Mouse (Mus musculus) ES-Bruce4 (cell line): ENCODE measurements around the gene Zc3h4. TPM values are rescaled to one million over a fixed set of nuclear protein-coding genes. Genes with fewer than 3 reads are reported as not detected.

Experiments
- H3K27ac ChIP-seq: 2 replicates; pipeline ENCODE4 v1.5.1; 2012; ENCODE audit warnings: low read length, inconsistent platforms; ENCODE audit not compliant: insufficient read depth
- H3K27me3 ChIP-seq: 2 replicates; pipeline ENCODE4 v1.6.1; 2012; ENCODE audit warnings: mild to moderate bottlenecking, low read length, inconsistent platforms; ENCODE audit not compliant: control insufficient read depth, poor library complexity, insufficient read depth, severe bottlenecking
- H3K36me3 ChIP-seq: 2 replicates; pipeline ENCODE4 v1.6.1; 2012; ENCODE audit warnings: inconsistent platforms, mild to moderate bottlenecking, low read length, moderate library complexity; ENCODE audit not compliant: control insufficient read depth, poor library complexity, insufficient read depth, severe bottlenecking
- H3K4me1 ChIP-seq: one replicate; pipeline ENCODE4 v1.8.1; 2011; ENCODE audit warnings: low read length; ENCODE audit not compliant: control insufficient read depth, insufficient read depth
- H3K4me3 ChIP-seq: 2 replicates; pipeline ENCODE4 v1.5.1; 2011; ENCODE audit warnings: low read depth, mild to moderate bottlenecking, low read length
- H3K9ac ChIP-seq: 2 replicates; pipeline ENCODE4 v1.6.1; 2012; ENCODE audit warnings: low read depth, mild to moderate bottlenecking, inconsistent platforms; ENCODE audit not compliant: poor library complexity, severe bottlenecking
- H3K9me3 ChIP-seq: replicated peaks from 2 replicates; pipeline ENCODE4 v1.6.1; 2012; ENCODE audit warnings: mild to moderate bottlenecking, low read length, inconsistent platforms; ENCODE audit not compliant: control insufficient read depth, poor library complexity, insufficient read depth, severe bottlenecking
- CTCF ChIP-seq: IDR thresholded peaks from one replicate; pipeline ENCODE4 v1.8.1; 2011; ENCODE audit warnings: low read depth, low read length
- EP300 ChIP-seq: IDR thresholded peaks from 2 replicates; pipeline ENCODE4 v1.6.1; 2011; ENCODE audit warnings: low read depth, low read length; ENCODE audit not compliant: insufficient read depth
- POLR2A ChIP-seq: IDR thresholded peaks from one replicate; pipeline ENCODE4 v1.8.1; 2011; ENCODE audit warnings: low read length; ENCODE audit not compliant: insufficient read depth
- polyA plus RNA-seq: library from polyadenylated mRNA; stranded (reverse); fragments of >200 nt; gene quantifications from 2 replicates; pipeline ENCODE4 v1.2.4, GENCODE M21; 2011; ENCODE audit warnings: low read depth; ENCODE audit not compliant: missing spikeins, insufficient read depth, insufficient read length

The Zc3h4 gene
- polyA plus RNA-seq, 1 experiment, result 48.3 TPM

DNA sequence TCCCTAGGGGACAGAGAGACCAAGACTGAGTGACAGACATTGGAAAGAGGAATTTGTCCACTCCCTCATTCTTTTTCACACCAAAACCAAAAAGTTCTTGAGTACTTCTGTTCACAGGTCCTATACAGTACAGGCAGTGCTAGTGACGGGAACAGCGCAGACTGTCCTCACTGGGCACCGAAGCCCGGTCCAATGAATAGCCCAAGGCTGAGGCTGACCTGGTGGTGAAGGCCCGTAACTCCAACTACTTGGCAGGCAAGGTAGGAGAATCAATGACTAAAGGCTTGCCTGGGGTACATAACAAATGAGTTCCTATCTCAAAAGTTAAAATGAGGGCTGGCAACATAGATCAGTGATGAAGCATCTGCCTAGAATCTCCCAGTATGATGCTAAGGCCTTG lies 64.9 kb downstream of the Zc3h4 start:
- TF ChIP-seq POLR2A (no peak), EP300 (no peak), CTCF (no peak)
- Histone ChIP-seq H3K4me3 (no peak overlapping the region), H3K9me3 (no peaks in the 10 kb centered on the region), H3K4me1 (no peaks in the 10 kb centered on the region), H3K36me3 (no peaks in the 10 kb centered on the region), H3K27me3 (no peaks in the 10 kb centered on the region), H3K9ac (no peak overlapping the region), H3K27ac (no peak overlapping the region)

- no peak overlapping the region for H3K4me3 ChIP-seq
- no peaks in the 10 kb centered on the region for H3K4me1 ChIP-seq
- no peaks in the 10 kb centered on the region for H3K9me3 ChIP-seq
- TF ChIP-seq EP300, result no peak
- peak; percentile 85 for TF ChIP-seq CTCF
- TF ChIP-seq POLR2A, result no peak
- no peak overlapping the region for H3K27ac ChIP-seq
- no peaks in the 10 kb centered on the region for H3K36me3 ChIP-seq
- no peak overlapping the region for H3K9ac ChIP-seq
- no peaks in the 10 kb centered on the region for H3K27me3 ChIP-seq
These were observed 65.9 kb downstream of the Zc3h4 start for GRCm38 (mm10) chr7:16466565-16466964.

GRCm38 (mm10) chr7:16468115-16468514 lies 67.4 kb downstream of the Zc3h4 start:
- Histone ChIP-seq H3K36me3 (no peaks in the 10 kb centered on the region), H3K4me3 (no peak overlapping the region), H3K9ac (no peak overlapping the region), H3K27ac (no peak overlapping the region), H3K9me3 (no peaks in the 10 kb centered on the region), H3K4me1 (no peaks in the 10 kb centered on the region), H3K27me3 (no peaks in the 10 kb centered on the region)
- TF ChIP-seq CTCF (no peak), EP300 (no peak), POLR2A (no peak)

DNA sequence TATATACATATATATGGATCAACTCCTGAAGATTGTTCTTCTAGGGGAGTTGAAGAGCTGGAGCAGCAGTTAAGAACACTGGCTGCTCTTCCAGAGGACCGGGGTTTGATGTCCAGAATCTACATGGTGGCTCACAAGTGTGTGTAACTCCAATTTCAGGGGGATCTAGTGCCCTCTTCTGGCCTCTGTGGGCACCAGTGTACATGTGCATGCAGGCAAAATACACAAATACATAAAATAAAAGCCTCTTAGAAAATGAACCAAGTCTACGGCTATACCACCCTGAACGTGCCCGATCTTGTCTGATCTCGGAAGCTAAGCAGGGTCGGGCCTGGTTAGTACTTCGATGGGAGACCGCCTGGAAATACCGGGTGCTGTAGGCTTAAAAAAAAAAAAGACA lies 70.8 kb downstream of the Zc3h4 start:
- Histone ChIP-seq H3K27me3 (peaks cover 9% of the 10 kb centered on the region), H3K36me3 (no peaks in the 10 kb centered on the region), H3K9me3 (no peaks in the 10 kb centered on the region), H3K4me3 (no peak overlapping the region), H3K4me1 (no peaks in the 10 kb centered on the region), H3K27ac (no peak overlapping the region), H3K9ac (no peak overlapping the region)
- TF ChIP-seq EP300 (no peak), CTCF (peak; percentile 47)

DNA sequence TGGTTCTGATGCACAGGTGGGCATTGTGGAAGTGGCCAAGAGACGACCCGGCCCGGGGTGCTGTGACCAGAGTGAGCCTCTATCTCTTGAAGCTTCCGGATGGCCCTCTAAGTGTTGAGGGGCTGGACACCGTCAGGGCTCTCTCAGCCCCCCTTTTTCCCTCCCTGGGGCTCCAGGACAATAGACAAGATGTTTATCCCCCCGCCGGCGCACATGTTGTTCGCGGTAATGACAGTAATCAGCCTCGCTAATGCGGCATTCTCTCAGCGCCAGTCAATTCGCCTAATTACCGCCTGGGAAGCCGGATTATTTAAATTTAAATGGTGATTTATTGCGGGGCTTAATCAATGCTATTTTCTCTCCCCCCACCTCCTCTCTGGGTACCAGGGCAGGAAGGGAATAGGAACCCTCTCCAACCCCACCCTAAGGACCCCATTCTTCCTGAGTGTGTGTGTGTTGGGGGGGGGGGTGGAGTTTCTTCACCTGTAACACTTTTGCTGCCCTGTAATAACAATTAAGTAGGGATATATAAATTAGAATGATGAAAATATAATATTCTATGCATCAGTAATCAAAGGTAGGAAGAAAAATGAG lies 71.5 kb downstream of the Zc3h4 start:
- no peak overlapping the region for H3K9ac ChIP-seq
- TF ChIP-seq POLR2A (no peak), CTCF (no peak), EP300 (no peak)
- H3K9me3 ChIP-seq, result no peaks in the 10 kb centered on the region
- no peaks in the 10 kb centered on the region for H3K4me1 ChIP-seq
- no peaks in the 10 kb centered on the region for H3K36me3 ChIP-seq
- peaks cover 9% of the 10 kb centered on the region for H3K27me3 ChIP-seq
- no peak overlapping the region for H3K4me3 ChIP-seq
- no peak overlapping the region for H3K27ac ChIP-seq

GRCm38 (mm10) chr7:16473847-16474246 lies 73.1 kb downstream of the Zc3h4 start:
- Histone ChIP-seq H3K36me3 (no peaks in the 10 kb centered on the region), H3K4me1 (no peaks in the 10 kb centered on the region), H3K27me3 (peaks cover 9% of the 10 kb centered on the region), H3K9me3 (no peaks in the 10 kb centered on the region), H3K27ac (no peak overlapping the region), H3K9ac (no peak overlapping the region), H3K4me3 (no peak overlapping the region)
- TF ChIP-seq CTCF, result no peak
- TF ChIP-seq POLR2A, result no peak
- TF ChIP-seq EP300, result no peak
